Mouse (Mus musculus): ENCODE results near the gene Abca14.

DNA sequence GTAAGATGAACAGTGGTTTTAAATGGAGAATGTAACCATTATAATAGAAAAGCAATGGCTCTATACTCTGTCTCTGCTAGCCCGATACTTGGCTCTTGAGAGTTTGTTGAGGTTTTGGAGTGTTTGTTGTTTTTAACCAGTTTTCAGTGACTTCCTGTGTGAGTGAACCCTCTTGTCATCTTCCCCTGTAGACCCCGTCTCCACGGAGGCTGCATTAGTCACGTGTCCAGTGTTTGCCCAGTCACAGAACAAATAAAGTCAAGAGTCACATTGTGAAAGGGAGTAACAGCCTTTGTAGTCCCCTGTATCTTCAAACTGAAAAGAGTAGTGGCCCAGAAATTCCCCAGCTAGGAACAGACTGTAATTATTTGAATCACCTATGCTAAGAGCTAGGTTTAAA lies 119.2 kb downstream of the Abca14 start:
- TF ChIP-seq CTCF (IDR thresholded peaks at IDR 0.05), result no peak
- peak; percentile 74 for TF ChIP-seq EP300 (IDR thresholded peaks at IDR 0.05)

Measured in lung, postnatal 0 days (tissue).